Mouse (Mus musculus) MEL (cell line): ENCODE data around the gene Hexim2.

ENCODE experiments used
- BHLHE40 ChIP-seq: IDR thresholded peaks from 2 replicates; pipeline ENCODE4 v1.6.1; 2012; ENCODE audit warnings: low read depth, mild to moderate bottlenecking, inconsistent platforms, low read length, improper control_type of control experiment, borderline replicate concordance
- CTCF ChIP-seq, 3 experiments: IDR thresholded peaks in 2 of 3; conservative IDR thresholded peaks in 1 of 3; 2 replicates each; pipeline ENCODE4 v1.5.1; 2011 to 2012; ENCODE audit warnings: low read length in 3 of 3, low read depth in 2 of 3, mild to moderate bottlenecking in 2 of 3, improper control_type of control experiment in 1 of 3, inconsistent platforms in 1 of 3, mixed read lengths in 1 of 3, moderate library complexity in 1 of 3; ENCODE audit not compliant: control insufficient read depth in 1 of 3, insufficient read depth in 1 of 3, poor library complexity in 1 of 3, severe bottlenecking in 1 of 3
- ELF1 ChIP-seq: IDR thresholded peaks from 2 replicates; pipeline ENCODE4 v1.6.1; 2014; ENCODE audit warnings: low read depth, mild to moderate bottlenecking, inconsistent platforms, low read length, improper control_type of control experiment, moderate library complexity
- MAFK ChIP-seq: IDR thresholded peaks from 2 replicates; pipeline ENCODE4 v1.6.1; 2011; ENCODE audit warnings: low read depth, mild to moderate bottlenecking, low read length, improper control_type of control experiment, borderline replicate concordance
- MAX ChIP-seq: IDR thresholded peaks from 2 replicates; pipeline ENCODE4 v1.6.1; 2011; ENCODE audit warnings: low read length, improper control_type of control experiment
- MYB ChIP-seq: IDR thresholded peaks from 2 replicates; pipeline ENCODE4 v1.6.1; 2011; ENCODE audit warnings: mild to moderate bottlenecking, low read depth, low read length, improper control_type of control experiment
- MYC ChIP-seq: IDR thresholded peaks from 2 replicates; pipeline ENCODE4 v1.6.1; 2011; ENCODE audit warnings: low read depth, mild to moderate bottlenecking, low read length, improper control_type of control experiment, moderate library complexity
- NELFE ChIP-seq: IDR thresholded peaks from 2 replicates; pipeline ENCODE4 v1.6.1; 2011; ENCODE audit warnings: low read depth, low read length, improper control_type of control experiment
- POLR2AphosphoS5 ChIP-seq: IDR thresholded peaks from 2 replicates; pipeline ENCODE4 v1.6.1; 2012; ENCODE audit warnings: low read depth, borderline replicate concordance, mild to moderate bottlenecking, inconsistent platforms, low read length, moderate library complexity, mixed read lengths
- USF1 ChIP-seq: IDR thresholded peaks from 2 replicates; pipeline ENCODE4 v1.6.1; 2014; ENCODE audit warnings: low read depth, mild to moderate bottlenecking, inconsistent platforms, low read length, improper control_type of control experiment, moderate library complexity
- ZMIZ1 ChIP-seq: IDR thresholded peaks from 2 replicates; pipeline ENCODE4 v1.6.1; 2012; ENCODE audit warnings: low read depth, mild to moderate bottlenecking, inconsistent platforms, low read length, improper control_type of control experiment, moderate library complexity
- ZNF384 ChIP-seq: IDR thresholded peaks from 2 replicates; pipeline ENCODE4 v1.6.1; 2012; ENCODE audit warnings: low read depth, mild to moderate bottlenecking, inconsistent platforms, low read length, improper control_type of control experiment

DNA sequence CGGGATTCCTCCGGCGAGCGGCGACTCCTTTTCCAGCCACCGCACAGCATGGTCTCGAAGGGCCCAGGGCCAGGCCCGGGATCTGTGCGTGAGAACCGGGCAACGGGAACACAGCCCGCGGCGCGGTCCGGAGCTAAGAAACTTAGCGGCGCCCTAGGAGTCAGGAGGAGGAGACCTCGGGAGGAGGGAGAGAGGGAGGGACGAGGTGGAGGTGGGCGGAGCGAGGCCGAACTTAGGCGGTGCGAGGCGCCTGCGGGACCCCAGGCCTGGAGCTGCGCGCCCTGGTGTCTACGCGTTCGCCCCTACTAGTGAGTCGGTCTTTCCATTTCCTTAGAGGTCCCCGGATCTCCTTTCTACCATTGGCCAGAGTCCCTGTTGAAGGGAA, 30.8 kb upstream of the Hexim2 start, which contains the start of the genes Plcd3 and Acbd4:
- TF ChIP-seq USF1 (no peak), MAX (no peak), BHLHE40 (no peak), CTCF (IDR thresholded peaks at IDR 0.05 in 2 of 3, conservative IDR thresholded peaks at IDR 0.05 in 1 of 3; ENCODE audit: control insufficient read depth in 1 of 3, insufficient read depth in 1 of 3, low read depth in 2 of 3, low read length in 3 of 3, poor library complexity in 1 of 3, severe bottlenecking in 1 of 3) (no peak), NELFE (peak; percentile 63), ZMIZ1 (no peak), ZNF384 (no peak), ELF1 (no peak), MYC (no peak), MAFK (no peak), MYB (no peak), POLR2AphosphoS5 (no peak)
